Mouse (Mus musculus): ENCODE results near the gene Tmem163.

Tmem163 gene

GRCm38 (mm10) chr1:127679498-127680133 is at the start of gene Tmem163:
Gene Tmem163, minus strand, starts transcription at chr1:127679548.
- in situ Hi-C loops (cut with MboI, MseI) = loop anchor here (5.0 to 10.0 kb wide), 2 partner anchors 182 to 345 kb away; no protein-coding TSS in a partner anchor

- in situ Hi-C loops (cut with MboI, MseI) = no loop called here
These were observed 49.7 kb upstream of the Tmem163 start, which contains the start of gene Acmsd for GRCm38 (mm10) chr1:127729096-127729495. Gene Acmsd, plus strand, starts transcription at chr1:127729413.

- in situ Hi-C loops (cut with MboI, MseI) = no loop called here
These were observed 44.2 kb upstream of the Tmem163 start for GRCm38 (mm10) chr1:127723596-127723995.

GRCm38 (mm10) chr1:127718290-127718689 is 38.9 kb upstream of the Tmem163 start:
- in situ Hi-C loops (cut with MboI, MseI) = no loop called here

GRCm38 (mm10) chr1:127716441-127716840 is 37.1 kb upstream of the Tmem163 start:
- in situ Hi-C loops (cut with MboI, MseI) = no loop called here

GRCm38 (mm10) chr1:127706269-127706668 is 26.9 kb upstream of the Tmem163 start:
- in situ Hi-C loops (cut with MboI, MseI) = no loop called here

- in situ Hi-C loops (cut with MboI, MseI) = no loop called here
These were observed 22.8 kb upstream of the Tmem163 start for GRCm38 (mm10) chr1:127702187-127702586.

- in situ Hi-C loops (cut with MboI, MseI) = no loop called here
These were observed 17.2 kb upstream of the Tmem163 start for GRCm38 (mm10) chr1:127696533-127696932.

- in situ Hi-C loops (cut with MboI, MseI) = loop anchor here (5.0 to 10.0 kb wide), 2 partner anchors 181 to 343 kb away; no protein-coding TSS in a partner anchor
These were observed 1.4 kb downstream of the Tmem163 start for GRCm38 (mm10) chr1:127677661-127678580.

GRCm38 (mm10) chr1:127677131-127677631 is 2.2 kb downstream of the Tmem163 start:
- in situ Hi-C loops (cut with MboI, MseI) = loop anchor here (5.0 to 10.0 kb wide), 2 partner anchors 180 to 342 kb away; no protein-coding TSS in a partner anchor

GRCm38 (mm10) chr1:127676516-127677099 is 2.7 kb downstream of the Tmem163 start:
- in situ Hi-C loops (cut with MboI, MseI) = loop anchor here (5.0 to 10.0 kb wide), 2 partner anchors 179 to 342 kb away; no protein-coding TSS in a partner anchor

GRCm38 (mm10) chr1:127676116-127676515 is 3.2 kb downstream of the Tmem163 start:
- in situ Hi-C loops (cut with MboI, MseI) = loop anchor here (5.0 to 10.0 kb wide), 2 partner anchors 179 to 341 kb away; no protein-coding TSS in a partner anchor

GRCm38 (mm10) chr1:127675253-127675652 is 4.1 kb downstream of the Tmem163 start:
- in situ Hi-C loops (cut with MboI, MseI) = loop anchor here (5.0 to 10.0 kb wide), 2 partner anchors 178 to 340 kb away; no protein-coding TSS in a partner anchor

GRCm38 (mm10) chr1:127673221-127674050 is 5.9 kb downstream of the Tmem163 start:
- in situ Hi-C loops (cut with MboI, MseI) = loop anchor here (10.0 kb wide), 1 partner anchor 339 kb away; no protein-coding TSS in a partner anchor

GRCm38 (mm10) chr1:127668161-127668560 is 11.2 kb downstream of the Tmem163 start:
- in situ Hi-C loops (cut with MboI, MseI) = no loop called here

- in situ Hi-C loops (cut with MboI, MseI) = no loop called here
These were observed 12.1 kb downstream of the Tmem163 start for GRCm38 (mm10) chr1:127667110-127667860.

GRCm38 (mm10) chr1:127666221-127666620 is 13.1 kb downstream of the Tmem163 start:
- in situ Hi-C loops (cut with MboI, MseI) = no loop called here

GRCm38 (mm10) chr1:127662385-127663068 is 16.8 kb downstream of the Tmem163 start:
- in situ Hi-C loops (cut with MboI, MseI) = no loop called here
